Mouse (Mus musculus) WW6 (cell line): ENCODE results near the gene Rab20.

Experiments used
- DNase-seq: peaks from one replicate; pipeline ENCODE4 v3.0.0-alpha.2; 2013; ENCODE audit warnings: low read depth, low spot score

Gene Rab20

GRCm38 (mm10) chr8:11454228-11454627, 24.3 kb downstream of the Rab20 start:
- no peak for DNase-seq

GRCm38 (mm10) chr8:11452974-11453373, 25.5 kb downstream of the Rab20 start:
- DNase-seq = no peak

- DNase-seq = no peak
Measured at GRCm38 (mm10) chr8:11452559-11452958, 26.0 kb downstream of the Rab20 start.

- no peak for DNase-seq
Measured at GRCm38 (mm10) chr8:11452152-11452551, 26.4 kb downstream of the Rab20 start.

GRCm38 (mm10) chr8:11450184-11451113, 28.1 kb downstream of the Rab20 start:
- no peak for DNase-seq

- DNase-seq = no peak
Measured at GRCm38 (mm10) chr8:11447910-11448570, 30.5 kb downstream of the Rab20 start.

- DNase-seq = no peak
Measured at GRCm38 (mm10) chr8:11445790-11446189, 32.7 kb downstream of the Rab20 start.

GRCm38 (mm10) chr8:11444216-11444615, 34.3 kb downstream of the Rab20 start:
- DNase-seq = no peak

GRCm38 (mm10) chr8:11443611-11444010, 34.9 kb downstream of the Rab20 start:
- no peak for DNase-seq

GRCm38 (mm10) chr8:11441291-11441690, 37.2 kb downstream of the Rab20 start:
- DNase-seq = no peak

- no peak for DNase-seq
Measured at GRCm38 (mm10) chr8:11437862-11438261, 40.6 kb downstream of the Rab20 start.

GRCm38 (mm10) chr8:11430688-11431087, 47.8 kb downstream of the Rab20 start:
- no peak for DNase-seq

- DNase-seq = no peak
Measured at GRCm38 (mm10) chr8:11423091-11423490, 55.4 kb downstream of the Rab20 start.

- DNase-seq = no peak
Measured at GRCm38 (mm10) chr8:11421968-11422367, 56.5 kb downstream of the Rab20 start.

- DNase-seq = peak; percentile 40
Measured at GRCm38 (mm10) chr8:11421105-11421504, 57.4 kb downstream of the Rab20 start.

GRCm38 (mm10) chr8:11419645-11420044, 58.9 kb downstream of the Rab20 start:
- DNase-seq = peak; percentile 36

GRCm38 (mm10) chr8:11419232-11419631, 59.3 kb downstream of the Rab20 start:
- no peak for DNase-seq

- no peak for DNase-seq
Measured at GRCm38 (mm10) chr8:11417762-11418161, 60.7 kb downstream of the Rab20 start.

GRCm38 (mm10) chr8:11415089-11415488, 63.4 kb downstream of the Rab20 start:
- DNase-seq = no peak

GRCm38 (mm10) chr8:11414304-11414703, 64.2 kb downstream of the Rab20 start:
- no peak for DNase-seq

- DNase-seq = no peak
Measured at GRCm38 (mm10) chr8:11412450-11412849, 66.1 kb downstream of the Rab20 start.

GRCm38 (mm10) chr8:11411504-11412124, 66.9 kb downstream of the Rab20 start:
- no peak for DNase-seq
